Mouse (Mus musculus) lung, adult 2 months (tissue): Measurements from ENCODE around the gene Cd101.

ENCODE experiments used
- CTCF ChIP-seq: fragments of 200-500 bp; IDR thresholded peaks from 2 replicates; pipeline ENCODE4 v1.5.1; 2011; ENCODE audit warnings: mild to moderate bottlenecking, low read length, control low read depth; ENCODE audit not compliant: insufficient read depth
- POLR2A ChIP-seq: fragments of 200-500 bp; IDR thresholded peaks from 2 replicates; pipeline ENCODE4 v1.6.1; 2011; ENCODE audit warnings: low read depth, mild to moderate bottlenecking, control low read depth, low read length, borderline replicate concordance; ENCODE audit errors: extremely low read depth

DNA sequence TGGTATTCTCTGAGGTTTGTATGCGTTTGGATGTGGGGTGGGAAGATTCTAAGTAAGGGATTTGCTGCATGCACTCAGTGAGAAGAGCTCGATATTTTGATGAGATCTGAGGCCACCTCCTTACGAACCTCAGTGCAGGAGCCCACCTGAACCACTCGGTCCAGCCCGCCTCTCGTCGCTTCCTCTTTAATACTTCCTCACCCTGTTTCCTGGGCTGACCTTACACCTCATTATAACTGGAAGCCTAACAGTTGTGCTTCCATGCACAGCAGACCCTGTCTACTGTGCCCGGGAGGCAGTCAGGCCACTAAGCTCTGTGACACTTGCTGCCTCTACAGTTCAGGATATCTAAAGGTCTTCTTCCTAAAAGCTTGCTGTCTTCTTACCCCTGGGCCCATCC, 50.1 kb downstream of the Cd101 start:
- TF ChIP-seq CTCF (no peak), POLR2A (no peak)
